Mouse (Mus musculus) bone marrow, adult 2 months (tissue): ENCODE data around the gene Nlrc4.

Experiments used
- CTCF ChIP-seq: fragments of 200-500 bp; IDR thresholded peaks from 2 replicates; pipeline ENCODE4 v1.5.1; 2011; ENCODE audit warnings: low read length, control low read depth; ENCODE audit not compliant: control insufficient read depth, insufficient read depth
- POLR2A ChIP-seq: fragments of 200-500 bp; IDR thresholded peaks from 2 replicates; pipeline ENCODE4 v1.6.1; 2011; ENCODE audit warnings: low read depth, mild to moderate bottlenecking, control low read depth, low read length, borderline replicate concordance; ENCODE audit not compliant: control insufficient read depth

- TF ChIP-seq POLR2A, result no peak
- no peak for TF ChIP-seq CTCF
Measured at GRCm38 (mm10) chr17:74420656-74421055, 38.3 kb downstream of the Nlrc4 start.
